Mouse (Mus musculus): Measurements from ENCODE around the gene Slit3.

- no peak for TF ChIP-seq POLR2A (IDR thresholded peaks at IDR 0.05; ENCODE audit: low read depth, low read length)
- no peak for TF ChIP-seq CTCF (IDR thresholded peaks at IDR 0.05; ENCODE audit: borderline replicate concordance, insufficient read depth, low read length)
Measured at GRCm38 (mm10) chr11:35204084-35204483, 83.1 kb downstream of the Slit3 start.
